Mouse (Mus musculus) forebrain, postnatal 0 days (tissue): ENCODE data around the gene Bmpr1b. TPM values are rescaled to one million over a fixed set of nuclear protein-coding genes. Genes with fewer than 3 reads are reported as not detected.

ENCODE experiments used
- ATAC-seq: fragments of 200-750 bp; cut with Nextera tagmentation; 2 replicates; pipeline ENCODE4 v1.8.0; 2017; ENCODE audit warnings: mild to moderate bottlenecking, moderate library complexity
- DNase-seq: peaks from one replicate; pipeline ENCODE4 v3.0.0-alpha.2; 2015
- H3K27ac ChIP-seq: fragments of 300-500 bp; sonication (generic); 2 replicates; pipeline ENCODE4 v1.5.1; 2014; ENCODE audit warnings: low read depth, mild to moderate bottlenecking, antibody characterized with exemption, low read length, moderate library complexity, mixed read lengths
- H3K27me3 ChIP-seq: fragments of 300-500 bp; sonication (generic); 2 replicates; pipeline ENCODE4 v1.6.1; 2014; ENCODE audit warnings: mild to moderate bottlenecking, low read length, mixed read lengths; ENCODE audit not compliant: insufficient read depth
- H3K36me3 ChIP-seq: fragments of 300-500 bp; sonication (generic); 2 replicates; pipeline ENCODE4 v1.6.1; 2014; ENCODE audit warnings: mild to moderate bottlenecking, moderate library complexity; ENCODE audit not compliant: insufficient read depth
- H3K4me1 ChIP-seq: fragments of 300-500 bp; sonication (generic); 2 replicates; pipeline ENCODE4 v1.6.1; 2014; ENCODE audit warnings: antibody characterized with exemption; ENCODE audit not compliant: insufficient read depth
- H3K4me2 ChIP-seq: fragments of 300-500 bp; sonication (generic); 2 replicates; pipeline ENCODE4 v1.6.1; 2014; ENCODE audit warnings: low read depth, mild to moderate bottlenecking, moderate library complexity
- H3K4me3 ChIP-seq: fragments of 300-500 bp; sonication (generic); 2 replicates; pipeline ENCODE4 v1.5.1; 2014; ENCODE audit warnings: low read depth, low read length, mixed read lengths
- H3K9ac ChIP-seq: fragments of 300-500 bp; sonication (generic); 2 replicates; pipeline ENCODE4 v1.6.1; 2014; ENCODE audit warnings: mild to moderate bottlenecking
- H3K9me3 ChIP-seq: fragments of 300-500 bp; sonication (generic); 2 replicates; pipeline ENCODE4 v1.6.1; 2016; ENCODE audit warnings: low read length
- CTCF ChIP-seq: sonication (generic); IDR thresholded peaks from 2 replicates; pipeline ENCODE4 v1.5.1; 2016; ENCODE audit warnings: antibody characterized with exemption, control low read depth, low read depth
- WGBS: fragments of 180-500 bp; shearing (Covaris S2); extraction: QIAGEN DNeasy Blood & Tissue Kit; methylation state at CpG from one replicate; pipeline ENCODE4 v1.1.7; 2014; 5-methylcytosine and 5-hydroxymethylcytosine counted together
- polyA plus RNA-seq: library from polyadenylated mRNA; unstranded; fragments of >200 nt; fragmentation: Nextera tagmentation; extraction: Ambion mirVana; gene quantifications from 2 replicates; pipeline ENCODE4 v1.2.1, GENCODE M21; 2015
- total RNA-seq: library from RNA; depleted of rRNA; stranded (reverse); fragments of >200 nt; gene quantifications from 2 replicates; pipeline ENCODE4 v1.2.3, GENCODE M21; 2014

The Bmpr1b gene
- total and polyA plus RNA-seq, 2 experiments from 2014 or later = 3.0 to 7.4 TPM

- Histone ChIP-seq H3K9me3 (no peaks in the 10 kb centered on the region), H3K27ac (no peak overlapping the region), H3K36me3 (no peaks in the 10 kb centered on the region), H3K9ac (no peak overlapping the region), H3K4me2 (no peak overlapping the region), H3K4me1 (no peaks in the 10 kb centered on the region), H3K27me3 (no peaks in the 10 kb centered on the region), H3K4me3 (no peak overlapping the region)
- DNase-seq = no peak
- TF ChIP-seq CTCF = no peak
- ATAC-seq = no peak
- WGBS = 76% methylated on average over 5 of the region's 5 CpGs
These were observed 104.1 kb downstream of the Bmpr1b start for GRCm38 (mm10) chr3:142065111-142065510.

- H3K27ac ChIP-seq = no peak overlapping the region
- no peaks in the 10 kb centered on the region for H3K4me1 ChIP-seq
- H3K4me2 ChIP-seq = no peak overlapping the region
- no peak for TF ChIP-seq CTCF
- 11% methylated on average over 12 of the region's 12 CpGs for WGBS
- no peaks in the 10 kb centered on the region for H3K27me3 ChIP-seq
- H3K9me3 ChIP-seq = no peaks in the 10 kb centered on the region
- H3K4me3 ChIP-seq = no peak overlapping the region
- DNase-seq (peak; percentile 22), ATAC-seq (peak; percentile 60)
- no peak overlapping the region for H3K9ac ChIP-seq
- H3K36me3 ChIP-seq = no peaks in the 10 kb centered on the region
These were observed 105.5 kb downstream of the Bmpr1b start for GRCm38 (mm10) chr3:142063536-142064226.

- no peak for TF ChIP-seq CTCF
- DNase-seq = no peak
- no peak overlapping the region for H3K9ac ChIP-seq
- no peak overlapping the region for H3K27ac ChIP-seq
- H3K9me3 ChIP-seq = no peaks in the 10 kb centered on the region
- 86% methylated on average over 5 of the region's 5 CpGs for WGBS
- no peak overlapping the region for H3K4me3 ChIP-seq
- H3K4me2 ChIP-seq = no peak overlapping the region
- H3K4me1 ChIP-seq = no peaks in the 10 kb centered on the region
- H3K36me3 ChIP-seq = no peaks in the 10 kb centered on the region
- ATAC-seq = no peak
- no peaks in the 10 kb centered on the region for H3K27me3 ChIP-seq
These were observed 108.0 kb downstream of the Bmpr1b start for GRCm38 (mm10) chr3:142061267-142061666.

GRCm38 (mm10) chr3:142059890-142060289 is 109.3 kb downstream of the Bmpr1b start:
- ATAC-seq = no peak
- Histone ChIP-seq H3K4me3 (no peak overlapping the region), H3K27ac (no peak overlapping the region), H3K9me3 (no peaks in the 10 kb centered on the region), H3K9ac (no peak overlapping the region), H3K27me3 (no peaks in the 10 kb centered on the region), H3K36me3 (no peaks in the 10 kb centered on the region), H3K4me1 (no peaks in the 10 kb centered on the region), H3K4me2 (no peak overlapping the region)
- no peak for TF ChIP-seq CTCF
- no peak for DNase-seq
- WGBS = 58% methylated on average over 3 of the region's 3 CpGs

- Histone ChIP-seq H3K27me3 (no peaks in the 10 kb centered on the region), H3K4me2 (no peak overlapping the region), H3K9me3 (no peaks in the 10 kb centered on the region), H3K9ac (no peak overlapping the region), H3K4me3 (no peak overlapping the region), H3K27ac (no peak overlapping the region), H3K4me1 (no peaks in the 10 kb centered on the region), H3K36me3 (no peaks in the 10 kb centered on the region)
- no peak for TF ChIP-seq CTCF
- ATAC-seq (no peak), DNase-seq (no peak)
- WGBS = 97% methylated on average over 2 of the region's 2 CpGs
These were observed 118.5 kb downstream of the Bmpr1b start for GRCm38 (mm10) chr3:142050681-142051080.

- no peaks in the 10 kb centered on the region for H3K36me3 ChIP-seq
- no peaks in the 10 kb centered on the region for H3K9me3 ChIP-seq
- TF ChIP-seq CTCF = no peak
- no peak overlapping the region for H3K4me2 ChIP-seq
- DNase-seq (no peak), ATAC-seq (no peak)
- no peaks in the 10 kb centered on the region for H3K4me1 ChIP-seq
- 82% methylated on average over 3 of the region's 3 CpGs for WGBS
- no peak overlapping the region for H3K4me3 ChIP-seq
- no peak overlapping the region for H3K9ac ChIP-seq
- H3K27me3 ChIP-seq = no peaks in the 10 kb centered on the region
- H3K27ac ChIP-seq = no peak overlapping the region
These were observed 119.6 kb downstream of the Bmpr1b start for GRCm38 (mm10) chr3:142049610-142050009.

GRCm38 (mm10) chr3:142049093-142049492 is 120.1 kb downstream of the Bmpr1b start:
- H3K9ac ChIP-seq = no peak overlapping the region
- H3K4me3 ChIP-seq = no peak overlapping the region
- DNase-seq (no peak), ATAC-seq (no peak)
- no peak overlapping the region for H3K4me2 ChIP-seq
- H3K27ac ChIP-seq = no peak overlapping the region
- H3K27me3 ChIP-seq = no peaks in the 10 kb centered on the region
- WGBS = 95% methylated on average over 5 of the region's 5 CpGs
- no peaks in the 10 kb centered on the region for H3K4me1 ChIP-seq
- H3K36me3 ChIP-seq = no peaks in the 10 kb centered on the region
- H3K9me3 ChIP-seq = no peaks in the 10 kb centered on the region
- no peak for TF ChIP-seq CTCF

- no peaks in the 10 kb centered on the region for H3K9me3 ChIP-seq
- DNase-seq (no peak), ATAC-seq (no peak)
- H3K4me1 ChIP-seq = no peaks in the 10 kb centered on the region
- H3K36me3 ChIP-seq = no peaks in the 10 kb centered on the region
- H3K4me3 ChIP-seq = no peak overlapping the region
- no peaks in the 10 kb centered on the region for H3K27me3 ChIP-seq
- 67% methylated on average over 6 of the region's 6 CpGs for WGBS
- H3K27ac ChIP-seq = no peak overlapping the region
- H3K4me2 ChIP-seq = no peak overlapping the region
- H3K9ac ChIP-seq = no peak overlapping the region
- TF ChIP-seq CTCF = no peak
These were observed 120.7 kb downstream of the Bmpr1b start for GRCm38 (mm10) chr3:142048493-142048892.
